Mouse (Mus musculus) liver, embryonic 14.5 days (tissue): Measurements from ENCODE around the gene Kmt2b.

Experiments used
- CTCF ChIP-seq: IDR thresholded peaks from 2 replicates; pipeline ENCODE4 v1.5.1; 2016; ENCODE audit warnings: antibody characterized with exemption, low read depth, control low read depth
- EP300 ChIP-seq: IDR thresholded peaks from 2 replicates; pipeline ENCODE4 v1.6.1; 2016; ENCODE audit warnings: antibody characterized with exemption, low read depth

- TF ChIP-seq CTCF (no peak), EP300 (no peak)
Measured at GRCm38 (mm10) chr7:30579950-30580349, 8.6 kb downstream of the Kmt2b start.
